In the genomic region with DNA sequence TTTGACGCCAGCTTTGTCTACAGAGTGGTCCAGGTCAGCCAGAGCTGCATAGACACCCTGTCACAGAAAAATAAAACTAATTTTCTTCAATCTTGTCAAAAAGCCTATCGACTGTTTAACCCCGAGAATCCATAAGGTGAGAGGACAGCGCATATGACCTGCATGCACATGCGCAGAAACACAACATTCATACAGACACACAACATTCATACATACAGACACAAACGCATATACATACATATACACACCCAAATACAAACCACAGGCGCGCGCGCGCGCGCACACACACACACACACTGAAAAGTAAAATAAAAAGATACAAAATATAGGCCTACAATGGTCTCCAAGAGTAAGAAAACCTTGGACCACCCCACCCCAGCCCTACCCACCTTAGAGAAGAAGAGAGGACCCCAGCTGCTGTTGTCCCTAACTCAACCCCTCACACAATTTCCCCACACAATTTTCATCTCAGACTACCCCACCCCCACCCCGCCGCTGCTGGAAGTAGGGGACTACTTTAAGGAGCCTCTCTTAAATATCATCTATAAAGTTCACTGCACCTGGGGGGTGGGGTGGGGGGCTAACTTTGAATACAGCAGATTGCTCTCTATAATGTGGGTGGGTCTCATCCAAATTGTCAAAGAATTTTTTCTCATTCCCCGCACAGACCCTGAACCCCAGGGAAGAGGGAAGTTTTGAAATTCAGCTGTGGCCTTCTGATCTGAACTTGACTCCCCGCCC, we compare ENCODE assay signal across 9 mouse cellular contexts. TPM values are rescaled to one million over a fixed set of nuclear protein-coding genes. Genes with fewer than 3 reads are reported as not detected.
A peak's percentile ranks its signal among the peaks of the same experiment; 100 is the strongest.
DNase-seq lines count a peak whose midpoint lies in the region; ATAC-seq lines count a peak whose summit lies in the region.
"Had no signal": no experiment of that assay in that cellular context is flagged by ENCODE, and none has a peak within 500 bp of the region (broad histone marks: within the 10 kb centered on the region; RNA-seq: fewer than 3 reads in every experiment).

No protein-coding gene starts in this region.

- H3K9me3 ChIP-seq in heart, embryonic 12.5 days (replicated peaks): no peaks in the 10 kb centered on the region
- no peaks in the 10 kb centered on the region; the same call in 1 of the 2 replicates for H3K9me3 ChIP-seq in liver, embryonic 11.5 days (ENCODE audit: control insufficient read depth, low read length)

- no peaks in the 10 kb centered on the region for H3K36me3 ChIP-seq in heart, embryonic 12.5 days
- H3K36me3 ChIP-seq in liver, embryonic 11.5 days (ENCODE audit: control insufficient read depth, insufficient read depth, low read length): no peaks in the 10 kb centered on the region

- WGBS in heart, embryonic 12.5 days: 70% methylated on average over 17 of the region's 17 CpGs
- WGBS in liver, embryonic 11.5 days: 74% methylated on average over 17 of the region's 17 CpGs

- intact Hi-C loops in heart, postnatal 14 days (cut with DNase I): loop anchor here (1.0 to 2.0 kb wide), 2 partner anchors 35 to 61 kb away; no protein-coding TSS in a partner anchor
- intact Hi-C loops in left cerebral cortex, postnatal 14 days (cut with DNase I): no loop called here

- peaks cover 45% of the 10 kb centered on the region for H3K4me1 ChIP-seq in heart, embryonic 12.5 days (replicated peaks)
- H3K4me1 ChIP-seq in brown adipose tissue, adult 24 weeks (ENCODE audit: control insufficient read depth, insufficient read depth, insufficient read length, low read length): peaks cover 20% of the 10 kb centered on the region; the same call in 1 of the 2 replicates
- H3K4me1 ChIP-seq in liver, embryonic 11.5 days (replicated peaks; ENCODE audit: control insufficient read depth, insufficient read depth, low read length): peaks cover 33% of the 10 kb centered on the region

- ATAC-seq in heart, embryonic 12.5 days (ENCODE audit: insufficient number of reproducible peaks, low FRiP score): no peak
- no peak for ATAC-seq in liver, embryonic 11.5 days (replicated peaks; ENCODE audit: low FRiP score)
- ATAC-seq: inflammation-experienced regulatory T-cells, adult 6 months had no signal

- peak overlapping the region; percentile 52 for H3K9ac ChIP-seq in heart, embryonic 12.5 days
- peak overlapping the region; percentile 27 for H3K9ac ChIP-seq in liver, embryonic 11.5 days (ENCODE audit: low read depth, low read length)

- no peak for DNase-seq in heart, postnatal 14 days
- peak; percentile 66 for DNase-seq in 416B (ENCODE audit: low read depth)
- DNase-seq in liver, embryonic 11.5 days (ENCODE audit: low spot score): no peak
- DNase-seq in thymus, adult 18-20 months: no peak
- no peak for DNase-seq in left cerebral cortex, postnatal 14 days (ENCODE audit: low spot score in 2 of 2)
- DNase-seq in urinary bladder, adult 2 months (ENCODE audit: low spot score): no peak

- H3K27me3 ChIP-seq in heart, embryonic 12.5 days (replicated peaks): no peaks in the 10 kb centered on the region
- no peaks in the 10 kb centered on the region for H3K27me3 ChIP-seq in liver, embryonic 11.5 days (replicated peaks; ENCODE audit: control insufficient read depth, insufficient read depth, low read length)

- H3K27ac ChIP-seq in heart, embryonic 12.5 days (ENCODE audit: poor library complexity, severe bottlenecking): peak overlapping the region; percentile 96
- peak overlapping the region; percentile 32; the same call in 1 of the 2 replicates for H3K27ac ChIP-seq in brown adipose tissue, adult 24 weeks (replicated peaks; ENCODE audit: low read depth, low read length)
- peak overlapping the region; percentile 51 for H3K27ac ChIP-seq in liver, embryonic 11.5 days (ENCODE audit: low read depth, low read length)

- H3K4me2 ChIP-seq in heart, embryonic 12.5 days: peak overlapping the region; percentile 66
- peak overlapping the region; percentile 84 for H3K4me2 ChIP-seq in liver, embryonic 11.5 days

- H3K4me3 ChIP-seq in heart, embryonic 12.5 days: peak overlapping the region; percentile 27
- H3K4me3 ChIP-seq in brown adipose tissue, adult 24 weeks (ENCODE audit: insufficient read depth, low read depth, low read length): peak overlapping the region; percentile 5; the same call in 1 of the 2 replicates
- no peak overlapping the region; the same call in 1 of the 2 replicates for H3K4me3 ChIP-seq in liver, embryonic 11.5 days (ENCODE audit: low read depth, low read length)

RNA-seq across cellular contexts. Expression of a gene that starts 52.2 kb away (rescaled TPM):
- 48.5 and 50.4 TPM in 2 replicates for polyA plus RNA-seq in heart, embryonic 12.5 days (2016; fragmentation: Nextera tagmentation; extraction: Ambion mirVana)
- 10 to 100 TPM; 46.4 to 56.0 TPM for total RNA-seq in heart, postnatal 14 days (2021)
- polyA plus RNA-seq in brown adipose tissue, adult 24 weeks (2012; ENCODE audit: insufficient read depth, insufficient read length, missing spikeins): 22.6 and 29.2 TPM in 2 replicates
- 30.9 and 34.5 TPM in 2 replicates for polyA plus RNA-seq in liver, embryonic 11.5 days (2014; fragmentation: Nextera tagmentation; extraction: Ambion mirVana)
- total RNA-seq in left cerebral cortex, postnatal 14 days (2021): 10 to 100 TPM; 39.0 to 43.9 TPM
- 25.6 and 27.3 TPM in 2 replicates for polyA plus RNA-seq in urinary bladder, adult 2 months (2012; rRNA removed)

Comparison
In these comparisons a context has a peak if more than half of its experiments do, and no peak if none do; other contexts are left out.
1. H3K27ac ChIP-seq: peak in every context shown above with its lines; median percentile 96 in heart, embryonic 12.5 days; 51 in liver, embryonic 11.5 days; 32 in brown adipose tissue, adult 24 weeks.